Mouse (Mus musculus) spleen, adult 12 weeks (tissue): ENCODE measurements around the gene Gdpd1.

Experiments used
- DNase-seq: peaks from one replicate; pipeline ENCODE4 v3.0.0; 2022; ENCODE audit warnings: low spot score

The Gdpd1 gene

GRCm38 (mm10) chr11:86991241-86991640 is 82.6 kb downstream of the Gdpd1 start:
- DNase-seq: no peak

DNA sequence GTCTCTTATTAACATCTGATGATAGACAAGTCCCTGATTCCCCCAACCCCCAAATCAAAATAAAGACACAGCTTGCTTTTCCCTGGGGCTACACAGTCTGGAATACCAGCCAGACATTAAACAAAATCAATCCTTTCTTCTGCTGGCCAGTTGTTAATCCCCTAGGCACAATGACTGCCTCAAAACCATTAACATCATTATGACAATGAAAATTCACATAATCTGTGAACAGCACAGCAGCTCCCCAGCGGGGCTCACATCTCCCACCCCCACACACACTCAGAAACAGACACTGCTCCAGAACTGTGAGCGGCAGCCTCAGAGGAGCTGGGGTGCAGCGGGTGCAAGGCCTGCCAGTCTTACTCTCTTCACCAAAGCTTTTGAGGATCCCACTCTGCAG is 83.6 kb downstream of the Gdpd1 start:
- no peak for DNase-seq

GRCm38 (mm10) chr11:86984990-86985389 is 88.9 kb downstream of the Gdpd1 start:
- no peak for DNase-seq
